In the genomic region with DNA sequence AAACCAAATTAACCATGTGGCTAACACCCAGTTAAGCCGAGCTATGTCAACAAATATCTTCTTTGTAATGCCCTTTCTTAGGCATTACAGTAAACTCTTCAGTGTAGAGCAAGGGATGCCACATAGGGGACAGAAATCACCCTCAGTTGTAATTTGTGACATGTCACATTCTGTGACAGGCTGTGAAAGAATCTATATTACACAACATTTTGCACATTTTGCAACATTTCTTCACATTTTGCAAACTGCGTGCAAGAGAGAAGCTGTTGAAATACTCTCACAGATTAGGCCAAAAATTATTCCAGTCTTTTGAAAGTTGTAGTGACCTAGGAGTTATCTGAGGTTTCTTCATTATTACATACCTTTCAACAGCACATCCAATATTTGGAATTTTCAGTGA, we compare ENCODE assay signal across 14 mouse cellular contexts. TPM values are rescaled to one million over a fixed set of nuclear protein-coding genes. Genes with fewer than 3 reads are reported as not detected.
"Had no signal": no experiment of that assay in that cellular context is flagged by ENCODE, and none has a peak within 500 bp of the region (broad histone marks: within the 10 kb centered on the region; RNA-seq: fewer than 3 reads in every experiment).

No protein-coding gene starts in this region.

- ATAC-seq: midbrain, embryonic 13.5 days had no signal

- H3K4me1 ChIP-seq: limb, embryonic 12.5 days; liver, embryonic 13.5 days; midbrain, embryonic 13.5 days; neural tube, embryonic 15.5 days had no signal

- DNase-seq: kidney, adult 11 months; kidney, adult 9 months; kidney, postnatal 36 days; liver, embryonic 13.5 days; lung, embryonic 14.5 days; lung, postnatal 14 days; thymus, adult 18-20 months; thymus, postnatal 25 days had no signal

- H3K9me3 ChIP-seq: limb, embryonic 12.5 days; liver, embryonic 13.5 days; midbrain, embryonic 13.5 days; neural tube, embryonic 15.5 days had no signal

- H3K4me3 ChIP-seq: limb, embryonic 12.5 days; liver, embryonic 13.5 days; midbrain, embryonic 13.5 days; neural tube, embryonic 15.5 days had no signal

- H3K4me2 ChIP-seq: limb, embryonic 12.5 days; liver, embryonic 13.5 days; lung, embryonic 14.5 days; midbrain, embryonic 13.5 days; neural tube, embryonic 15.5 days had no signal

- H3K27me3 ChIP-seq: limb, embryonic 12.5 days; liver, embryonic 13.5 days; midbrain, embryonic 13.5 days; neural tube, embryonic 15.5 days had no signal

- H3K9ac ChIP-seq: limb, embryonic 12.5 days; liver, embryonic 13.5 days; lung, embryonic 14.5 days; midbrain, embryonic 13.5 days; neural tube, embryonic 15.5 days had no signal

- H3K27ac ChIP-seq: kidney, postnatal 0 days; limb, embryonic 12.5 days; liver, embryonic 13.5 days; macrophage; midbrain, embryonic 13.5 days; neural tube, embryonic 15.5 days had no signal

- H3K36me3 ChIP-seq: limb, embryonic 12.5 days; liver, embryonic 13.5 days; midbrain, embryonic 13.5 days; neural tube, embryonic 15.5 days had no signal

RNA-seq across cellular contexts. Expression of a gene that starts 3.8 kb away (rescaled TPM):
- polyA plus RNA-seq: kidney, postnatal 0 days; limb, embryonic 12.5 days; liver, embryonic 13.5 days; lung, embryonic 14.5 days; macrophage; midbrain, postnatal 0 days had no signal
